Mouse (Mus musculus) CH12.LX (cell line): ENCODE measurements around the gene Vwa7. TPM values are rescaled to one million over a fixed set of nuclear protein-coding genes. Genes with fewer than 3 reads are reported as not detected.

Experiments
- DNase-seq: peaks from one replicate; pipeline ENCODE4 v3.0.0-alpha.2; 2013; ENCODE audit errors: extremely low read depth
- H3K27ac ChIP-seq: 2 replicates; pipeline ENCODE4 v1.5.1; 2012; ENCODE audit warnings: low read depth, mild to moderate bottlenecking, control low read depth, moderate library complexity; ENCODE audit not compliant: insufficient read depth
- H3K27me3 ChIP-seq: replicated peaks from 2 replicates; pipeline ENCODE3; 2012; ENCODE audit warnings: inconsistent platforms
- H3K36me3 ChIP-seq, 2 experiments: replicated peaks in 1 of 2; 2 replicates each; pipeline versions ENCODE3 to v1.6.1; 2012; ENCODE audit warnings: inconsistent platforms in 1 of 2, low read length in 1 of 2, mild to moderate bottlenecking in 1 of 2, mixed read lengths in 1 of 2, moderate library complexity in 1 of 2; ENCODE audit not compliant: control insufficient read depth in 1 of 2, insufficient read depth in 1 of 2
- H3K4me1 ChIP-seq, 2 experiments: 2 replicates each; pipeline ENCODE4 v1.6.1; 2012; ENCODE audit warnings: inconsistent platforms in 1 of 2, moderate library complexity in 1 of 2; ENCODE audit not compliant: insufficient read depth in 2 of 2, control insufficient read depth in 1 of 2
- H3K4me2 ChIP-seq: 2 replicates; pipeline ENCODE4 v1.6.1; 2012; ENCODE audit warnings: low read depth, mild to moderate bottlenecking, control low read depth; ENCODE audit not compliant: poor library complexity, insufficient read depth, severe bottlenecking
- H3K4me3 ChIP-seq, 3 experiments: fragments of 150-350 bp in 1 of 3; sonication (generic) in 1 of 3; replicated peaks in 1 of 3; 2 replicates each; pipeline versions ENCODE3 to v1.5.1; 2011 to 2012; ENCODE audit warnings: low read depth in 2 of 3, low read length in 2 of 3, mild to moderate bottlenecking in 2 of 3, moderate library complexity in 2 of 3, control low read depth in 1 of 3, improper control_type of control experiment in 1 of 3, inconsistent platforms in 1 of 3, mixed read lengths in 1 of 3; ENCODE audit not compliant: poor library complexity in 1 of 3
- H3K79me2 ChIP-seq: replicated peaks from 2 replicates; pipeline ENCODE4 v1.6.1; 2012; ENCODE audit warnings: mild to moderate bottlenecking, moderate library complexity; ENCODE audit not compliant: control insufficient read depth, poor library complexity, insufficient read depth, severe bottlenecking; ENCODE audit errors: extremely low read depth
- H3K9ac ChIP-seq: 2 replicates; pipeline ENCODE4 v1.6.1; 2012; ENCODE audit warnings: low read depth, mild to moderate bottlenecking, control low read depth, moderate library complexity; ENCODE audit not compliant: insufficient read depth
- H3K9me3 ChIP-seq: replicated peaks from 2 replicates; pipeline ENCODE3; 2012; ENCODE audit warnings: low read length, inconsistent platforms, mixed read lengths
- BHLHE40 ChIP-seq: IDR thresholded peaks from 2 replicates; pipeline ENCODE4 v1.6.1; 2011; ENCODE audit warnings: mild to moderate bottlenecking, low read depth, low read length, improper control_type of control experiment
- CHD1 ChIP-seq: IDR thresholded peaks from 2 replicates; pipeline ENCODE4 v1.6.1; 2012; ENCODE audit warnings: low read depth, low read length, improper control_type of control experiment, inconsistent platforms
- CHD2 ChIP-seq: IDR thresholded peaks from 2 replicates; pipeline ENCODE4 v1.6.1; 2011; ENCODE audit warnings: low read length, improper control_type of control experiment
- CTCF ChIP-seq, 2 experiments: IDR thresholded peaks in 1 of 2; conservative IDR thresholded peaks in 1 of 2; 2 replicates each; pipeline ENCODE4 v1.5.1; 2011 to 2012; ENCODE audit warnings: low read depth in 2 of 2, low read length in 2 of 2, improper control_type of control experiment in 1 of 2, inconsistent platforms in 1 of 2, mild to moderate bottlenecking in 1 of 2, moderate library complexity in 1 of 2
- E2F4 ChIP-seq: IDR thresholded peaks from 2 replicates; pipeline ENCODE4 v1.6.1; 2011; ENCODE audit warnings: low read depth, low read length, improper control_type of control experiment; ENCODE audit not compliant: insufficient replicate concordance
- ELF1 ChIP-seq: IDR thresholded peaks from 2 replicates; pipeline ENCODE4 v1.6.1; 2014; ENCODE audit warnings: low read depth, mild to moderate bottlenecking, inconsistent platforms, low read length, improper control_type of control experiment
- EP300 ChIP-seq: IDR thresholded peaks from 2 replicates; pipeline ENCODE4 v1.6.1; 2011; ENCODE audit warnings: low read length, improper control_type of control experiment
- ETS1 ChIP-seq: conservative IDR thresholded peaks from 2 replicates; pipeline ENCODE4 v1.6.1; 2012; ENCODE audit warnings: low read depth, mild to moderate bottlenecking, inconsistent platforms, low read length, improper control_type of control experiment, moderate library complexity
- GABPA ChIP-seq: IDR thresholded peaks from 2 replicates; pipeline ENCODE4 v1.6.1; 2012; ENCODE audit warnings: low read depth, low read length, improper control_type of control experiment, inconsistent platforms; ENCODE audit not compliant: insufficient replicate concordance
- HCFC1 ChIP-seq: IDR thresholded peaks from 2 replicates; pipeline ENCODE4 v1.6.1; 2012; ENCODE audit warnings: low read depth, mild to moderate bottlenecking, inconsistent platforms, low read length, improper control_type of control experiment
- IRF4 ChIP-seq: IDR thresholded peaks from 2 replicates; pipeline ENCODE4 v1.6.1; 2014; ENCODE audit warnings: low read depth, mild to moderate bottlenecking, inconsistent platforms, low read length, improper control_type of control experiment
- JUN ChIP-seq: IDR thresholded peaks from 2 replicates; pipeline ENCODE4 v1.6.1; 2011; ENCODE audit warnings: low read depth, mild to moderate bottlenecking, low read length, improper control_type of control experiment, moderate library complexity; ENCODE audit not compliant: insufficient read depth
- JUND ChIP-seq: conservative IDR thresholded peaks from 2 replicates; pipeline ENCODE4 v1.6.1; 2011; ENCODE audit warnings: low read depth, low read length, improper control_type of control experiment
- KAT2A ChIP-seq: IDR thresholded peaks from 2 replicates; pipeline ENCODE4 v1.6.1; 2012; ENCODE audit warnings: low read length, improper control_type of control experiment, inconsistent platforms; ENCODE audit not compliant: insufficient replicate concordance
- MAFK ChIP-seq: IDR thresholded peaks from 2 replicates; pipeline ENCODE4 v1.6.1; 2011; ENCODE audit warnings: low read length, improper control_type of control experiment; ENCODE audit not compliant: insufficient replicate concordance
- MAX ChIP-seq: IDR thresholded peaks from 2 replicates; pipeline ENCODE4 v1.6.1; 2011; ENCODE audit warnings: low read length, improper control_type of control experiment
- MAZ ChIP-seq: IDR thresholded peaks from 2 replicates; pipeline ENCODE4 v1.6.1; 2012; ENCODE audit warnings: low read depth, mild to moderate bottlenecking, inconsistent platforms, low read length, improper control_type of control experiment, moderate library complexity
- MEF2A ChIP-seq: IDR thresholded peaks from 2 replicates; pipeline ENCODE4 v1.6.1; 2014; ENCODE audit warnings: low read depth, mild to moderate bottlenecking, inconsistent platforms, low read length, improper control_type of control experiment, borderline replicate concordance
- MXI1 ChIP-seq: IDR thresholded peaks from 2 replicates; pipeline ENCODE4 v1.6.1; 2011; ENCODE audit warnings: mild to moderate bottlenecking, low read depth, low read length, improper control_type of control experiment
- MYC ChIP-seq: IDR thresholded peaks from 2 replicates; pipeline ENCODE4 v1.6.1; 2011; ENCODE audit warnings: low read depth, mild to moderate bottlenecking, improper control_type of control experiment, low read length
- NELFE ChIP-seq: IDR thresholded peaks from 2 replicates; pipeline ENCODE4 v1.6.1; 2011; ENCODE audit warnings: low read depth, low read length, improper control_type of control experiment
- PAX5 ChIP-seq: IDR thresholded peaks from 2 replicates; pipeline ENCODE4 v1.6.1; 2012; ENCODE audit warnings: low read length, inconsistent platforms, mixed read lengths
- POLR2A ChIP-seq: IDR thresholded peaks from 2 replicates; pipeline ENCODE4 v1.6.1; 2011; ENCODE audit warnings: low read depth, mild to moderate bottlenecking, improper control_type of control experiment, low read length
- POLR2AphosphoS2 ChIP-seq: IDR thresholded peaks from 2 replicates; pipeline ENCODE4 v1.6.1; 2011; ENCODE audit warnings: low read depth, low read length, improper control_type of control experiment
- RAD21 ChIP-seq: IDR thresholded peaks from 2 replicates; pipeline ENCODE4 v1.6.1; 2011; ENCODE audit warnings: low read depth, mild to moderate bottlenecking, low read length, improper control_type of control experiment, moderate library complexity
- RCOR1 ChIP-seq: conservative IDR thresholded peaks from 2 replicates; pipeline ENCODE4 v1.6.1; 2012; ENCODE audit warnings: low read depth, mild to moderate bottlenecking, inconsistent platforms, low read length, improper control_type of control experiment
- SIN3A ChIP-seq: IDR thresholded peaks from 2 replicates; pipeline ENCODE4 v1.6.1; 2012; ENCODE audit warnings: low read length, improper control_type of control experiment, inconsistent platforms
- SMC3 ChIP-seq: IDR thresholded peaks from 2 replicates; pipeline ENCODE4 v1.6.1; 2011; ENCODE audit warnings: low read depth, low read length, improper control_type of control experiment
- TBP ChIP-seq: conservative IDR thresholded peaks from 2 replicates; pipeline ENCODE4 v1.6.1; 2011; ENCODE audit warnings: low read depth, low read length, improper control_type of control experiment
- TCF12 ChIP-seq: IDR thresholded peaks from 2 replicates; pipeline ENCODE4 v1.6.1; 2014; ENCODE audit warnings: low read depth, mild to moderate bottlenecking, inconsistent platforms, low read length, improper control_type of control experiment
- UBTF ChIP-seq: IDR thresholded peaks from 2 replicates; pipeline ENCODE4 v1.6.1; 2012; ENCODE audit warnings: low read depth, mild to moderate bottlenecking, inconsistent platforms, low read length, improper control_type of control experiment, moderate library complexity
- USF1 ChIP-seq: IDR thresholded peaks from 2 replicates; pipeline ENCODE4 v1.6.1; 2014; ENCODE audit warnings: low read depth, mild to moderate bottlenecking, inconsistent platforms, low read length, improper control_type of control experiment
- USF2 ChIP-seq: conservative IDR thresholded peaks from 2 replicates; pipeline ENCODE4 v1.6.1; 2011; ENCODE audit warnings: low read depth, low read length, improper control_type of control experiment
- ZC3H11A ChIP-seq: IDR thresholded peaks from 2 replicates; pipeline ENCODE4 v1.6.1; 2012; ENCODE audit warnings: low read depth, mild to moderate bottlenecking, inconsistent platforms, low read length, improper control_type of control experiment
- ZKSCAN1 ChIP-seq: IDR thresholded peaks from 2 replicates; pipeline ENCODE4 v1.6.1; 2012; ENCODE audit warnings: low read depth, inconsistent platforms, low read length, improper control_type of control experiment, borderline replicate concordance
- ZMIZ1 ChIP-seq: IDR thresholded peaks from 2 replicates; pipeline ENCODE4 v1.6.1; 2012; ENCODE audit warnings: low read depth, mild to moderate bottlenecking, inconsistent platforms, low read length, improper control_type of control experiment
- ZNF384 ChIP-seq: IDR thresholded peaks from 2 replicates; pipeline ENCODE4 v1.6.1; 2012; ENCODE audit warnings: low read depth, low read length, improper control_type of control experiment, inconsistent platforms
- dilution Hi-C: fragments of 300-500 bp; cut with MboI; formaldehyde crosslinking; loops from 2 replicates; pipeline ENCODE4 v1.14.3; 2020; ENCODE audit warnings: low sequenced_read_pairs; ENCODE audit not compliant: extremely low pct_unique_long_range_greater_than_20kb, extremely low pct_ligation_motif_present
- in situ Hi-C: fragments of 300-500 bp; cut with MboI; formaldehyde crosslinking; loops from 3 replicates; pipeline ENCODE4 v1.14.3; 2019; ENCODE audit warnings: low sequenced_read_pairs, low pct_ligation_motif_present, low pct_unique_long_range_greater_than_20kb, mixed read lengths
- polyA plus RNA-seq: library from polyadenylated mRNA; unstranded; fragments of >175 nt; gene quantifications from 2 replicates; pipeline ENCODE4 v1.2.1, GENCODE M21; 2012; ENCODE audit warnings: low read depth; ENCODE audit not compliant: insufficient read length
- total RNA-seq, 2 experiments: library from RNA; depleted of rRNA; stranded (reverse); fragments of 300-350 nt in 1 of 2; fragments of >200 nt in 1 of 2; gene quantifications; 2 replicates each; pipeline ENCODE4 v1.2.3; 2012 to 2014

The Vwa7 gene
- total and polyA plus RNA-seq, 3 experiments, result 0.42 to 1.2 TPM; not detected in 1

GRCm38 (mm10) chr17:35046681-35047455 lies 30.5 kb downstream of the Vwa7 start, which contains the start of gene Msh5:
Gene Msh5, minus strand, starts transcription at chr17:35046745.
- Histone ChIP-seq H3K27me3 (no peaks in the 10 kb centered on the region), H3K4me2 (peak within 1 kb of the TSS; percentile 97), H3K27ac (peak within 1 kb of the TSS; percentile 84), H3K79me2 (peaks cover 7% of the 10 kb centered on the region; the same call in 1 of the 2 replicates), H3K4me1 (peaks cover 5 to 50% of the 10 kb centered on the region in 2 experiments; a peak in 3 of 4 replicates), H3K9ac (peak within 1 kb of the TSS; percentile 65), H3K36me3 (peaks cover 0 to 2% of the 10 kb centered on the region in 2 experiments), H3K4me3 (peak within 1 kb of the TSS; percentile 48 to 67 (median 62)), H3K9me3 (no peaks in the 10 kb centered on the region)
- DNase-seq, result peak; percentile 100
- in situ Hi-C loops (no loop called here), dilution Hi-C loops (no loop called here)
- TF ChIP-seq MEF2A (peak; percentile 68), ETS1 (0 out of 2 replicates have a peak, but pooled peaks have one; percentile 9), ELF1 (peak; percentile 67; the same call in 1 of the 2 replicates), CTCF (conservative IDR thresholded peaks at IDR 0.05 in 1 of 2, IDR thresholded peaks at IDR 0.05 in 1 of 2; ENCODE audit: low read depth in 2 of 2, low read length in 2 of 2) (no peak), ZC3H11A (no peak), TBP (peak; percentile 47; the same call in 1 of the 2 replicates), POLR2AphosphoS2 (no peak), GABPA (no peak), CHD2 (peak; percentile 85), ZKSCAN1 (no peak), MAZ (no peak), SIN3A (peak; percentile 86; the same call in 1 of the 2 replicates), JUND (0 out of 2 replicates have a peak, but pooled peaks have one; percentile 10), MYC (0 out of 2 replicates have a peak, but pooled peaks have one; percentile 17), IRF4 (peak; percentile 56), USF2 (no peak), MAX (0 out of 2 replicates have a peak, but pooled peaks have one; percentile 6), SMC3 (no peak), HCFC1 (peak; percentile 33), MXI1 (peak; percentile 79), KAT2A (peak; percentile 55; the same call in 1 of the 2 replicates), JUN (no peak), BHLHE40 (no peak), RAD21 (no peak; the same call in 1 of the 2 replicates), ZMIZ1 (peak; percentile 23; the same call in 1 of the 2 replicates), UBTF (0 out of 2 replicates have a peak, but pooled peaks have one; percentile 28), MAFK (no peak), E2F4 (peak; percentile 99), ZNF384 (0 out of 2 replicates have a peak, but pooled peaks have one; percentile 2), POLR2A (peak; percentile 56), EP300 (0 out of 2 replicates have a peak, but pooled peaks have one; percentile 34), NELFE (peak; percentile 58; the same call in 1 of the 2 replicates), USF1 (no peak), TCF12 (peak; percentile 50; the same call in 1 of the 2 replicates), RCOR1 (no peak), CHD1 (peak; percentile 38), PAX5 (no peak)
